Mouse (Mus musculus) neural tube, embryonic 12.5 days (tissue): Measurements from ENCODE around the gene Rfx4. TPM values are rescaled to one million over a fixed set of nuclear protein-coding genes. Genes with fewer than 3 reads are reported as not detected.

Experiments
- ATAC-seq: fragments of 200-750 bp; cut with Nextera tagmentation; 2 replicates; pipeline ENCODE4 v1.8.0; 2017; ENCODE audit warnings: low read depth, mild to moderate bottlenecking, moderate TSS enrichment, moderate library complexity; ENCODE audit not compliant: low FRiP score
- H3K27ac ChIP-seq: fragments of 300-500 bp; sonication (generic); 2 replicates; pipeline ENCODE4 v1.5.1; 2016
- H3K27me3 ChIP-seq: fragments of 300-500 bp; sonication (generic); replicated peaks from 2 replicates; pipeline ENCODE4 v1.6.1; 2016; ENCODE audit warnings: mild to moderate bottlenecking
- H3K36me3 ChIP-seq: fragments of 300-500 bp; sonication (generic); 2 replicates; pipeline ENCODE4 v1.6.1; 2016; ENCODE audit warnings: mild to moderate bottlenecking
- H3K4me1 ChIP-seq: fragments of 300-500 bp; sonication (generic); 2 replicates; pipeline ENCODE4 v1.6.1; 2016
- H3K4me2 ChIP-seq: fragments of 300-500 bp; sonication (generic); replicated peaks from 2 replicates; pipeline ENCODE4 v1.6.1; 2016; ENCODE audit warnings: mild to moderate bottlenecking
- H3K4me3 ChIP-seq: fragments of 300-500 bp; sonication (generic); 2 replicates; pipeline ENCODE4 v1.5.1; 2016
- H3K9ac ChIP-seq: fragments of 300-500 bp; sonication (generic); 2 replicates; pipeline ENCODE4 v1.6.1; 2016; ENCODE audit warnings: mild to moderate bottlenecking
- H3K9me3 ChIP-seq: fragments of 300-500 bp; sonication (generic); 2 replicates; pipeline ENCODE4 v1.6.1; 2016; ENCODE audit warnings: mild to moderate bottlenecking
- WGBS: fragments of 180-500 bp; shearing (Covaris S2); methylation state at CpG from one replicate; pipeline ENCODE4 v1.1.7; 2016; 5-methylcytosine and 5-hydroxymethylcytosine counted together
- polyA plus RNA-seq: library from polyadenylated mRNA; unstranded; fragments of >200 nt; fragmentation: Nextera tagmentation; extraction: Ambion mirVana; gene quantifications from 2 replicates; pipeline ENCODE4 v1.2.1, GENCODE M21; 2016

Rfx4 gene
- 40.6 and 46.0 TPM in 2 replicates for polyA plus RNA-seq

- Histone ChIP-seq H3K27me3 (peaks cover 63% of the 10 kb centered on the region), H3K27ac (peak within 1 kb of the TSS; percentile 76), H3K4me2 (peak within 1 kb of the TSS; percentile 71), H3K4me3 (peak within 1 kb of the TSS; percentile 60), H3K9ac (peak within 1 kb of the TSS; percentile 83), H3K4me1 (peaks cover 55% of the 10 kb centered on the region), H3K36me3 (no peaks in the 10 kb centered on the region), H3K9me3 (no peaks in the 10 kb centered on the region)
- peak; percentile 78 for ATAC-seq
- 0% methylated on average over 24 of the region's 24 CpGs for WGBS
Measured at GRCm38 (mm10) chr10:84755786-84756203, at the start of gene Rfx4. Gene Rfx4, plus strand, starts transcription at chr10:84756062.

- Histone ChIP-seq H3K9me3 (no peaks in the 10 kb centered on the region), H3K4me3 (no peak overlapping the region), H3K27me3 (no peaks in the 10 kb centered on the region), H3K36me3 (peaks cover 6% of the 10 kb centered on the region; the same call in 1 of the 2 replicates), H3K27ac (no peak overlapping the region), H3K4me1 (peaks cover 37% of the 10 kb centered on the region), H3K4me2 (no peak overlapping the region), H3K9ac (no peak overlapping the region)
- no peak for ATAC-seq
- 19% methylated on average over 8 of the region's 8 CpGs for WGBS
Measured at GRCm38 (mm10) chr10:84706543-84706942, 49.3 kb upstream of the Rfx4 start.

GRCm38 (mm10) chr10:84707226-84707625 lies 48.6 kb upstream of the Rfx4 start:
- WGBS: 23% methylated on average over 6 of the region's 6 CpGs
- peak overlapping the region; percentile 70; the same call in 1 of the 2 replicates for H3K27ac ChIP-seq
- H3K4me2 ChIP-seq: no peak overlapping the region; the same call in 1 of the 2 replicates
- H3K9ac ChIP-seq: no peak overlapping the region
- H3K4me1 ChIP-seq: peaks cover 40% of the 10 kb centered on the region
- no peak for ATAC-seq
- no peak overlapping the region for H3K4me3 ChIP-seq
- peaks cover 4% of the 10 kb centered on the region; the same call in 1 of the 2 replicates for H3K36me3 ChIP-seq
- no peaks in the 10 kb centered on the region for H3K27me3 ChIP-seq
- no peaks in the 10 kb centered on the region for H3K9me3 ChIP-seq

GRCm38 (mm10) chr10:84707752-84708530 lies 47.9 kb upstream of the Rfx4 start:
- Histone ChIP-seq H3K27ac (peak overlapping the region; percentile 70; the same call in 1 of the 2 replicates), H3K36me3 (no peaks in the 10 kb centered on the region), H3K9me3 (no peaks in the 10 kb centered on the region), H3K4me1 (peaks cover 47% of the 10 kb centered on the region), H3K4me3 (no peak overlapping the region), H3K4me2 (no peak overlapping the region), H3K27me3 (no peaks in the 10 kb centered on the region), H3K9ac (no peak overlapping the region)
- WGBS: 8% methylated on average over 14 of the region's 14 CpGs
- ATAC-seq: peak; percentile 30; the same call in 1 of the 2 replicates

GRCm38 (mm10) chr10:84710192-84710591 lies 45.7 kb upstream of the Rfx4 start:
- peak; percentile 31; the same call in 1 of the 2 replicates for ATAC-seq
- Histone ChIP-seq H3K27me3 (no peaks in the 10 kb centered on the region), H3K36me3 (peaks cover 9% of the 10 kb centered on the region; the same call in 1 of the 2 replicates), H3K4me1 (peaks cover 70% of the 10 kb centered on the region), H3K4me3 (no peak overlapping the region), H3K4me2 (peak overlapping the region; percentile 30; the same call in 1 of the 2 replicates), H3K27ac (no peak overlapping the region), H3K9me3 (no peaks in the 10 kb centered on the region), H3K9ac (no peak overlapping the region)
- WGBS: 13% methylated on average over 4 of the region's 4 CpGs

GRCm38 (mm10) chr10:84710827-84711226 lies 45.0 kb upstream of the Rfx4 start:
- peak; percentile 77 for ATAC-seq
- 8% methylated on average over 4 of the region's 4 CpGs for WGBS
- Histone ChIP-seq H3K27ac (no peak overlapping the region), H3K36me3 (peaks cover 12% of the 10 kb centered on the region; the same call in 1 of the 2 replicates), H3K4me1 (peaks cover 69% of the 10 kb centered on the region), H3K9ac (no peak overlapping the region), H3K9me3 (no peaks in the 10 kb centered on the region), H3K27me3 (no peaks in the 10 kb centered on the region), H3K4me3 (no peak overlapping the region), H3K4me2 (no peak overlapping the region)

GRCm38 (mm10) chr10:84711479-84711878 lies 44.4 kb upstream of the Rfx4 start:
- Histone ChIP-seq H3K9ac (no peak overlapping the region), H3K36me3 (peaks cover 18% of the 10 kb centered on the region), H3K27me3 (no peaks in the 10 kb centered on the region), H3K9me3 (no peaks in the 10 kb centered on the region), H3K27ac (0 out of 2 replicates have a peak overlapping the region, but pooled peaks have one; percentile 15), H3K4me3 (no peak overlapping the region), H3K4me1 (peaks cover 67% of the 10 kb centered on the region), H3K4me2 (peak overlapping the region; percentile 27)
- ATAC-seq: peak; percentile 51
- WGBS: 24% methylated on average over 8 of the region's 8 CpGs

- Histone ChIP-seq H3K27ac (no peak overlapping the region), H3K9ac (no peak overlapping the region), H3K4me1 (peaks cover 64% of the 10 kb centered on the region), H3K36me3 (peaks cover 19% of the 10 kb centered on the region), H3K4me2 (no peak overlapping the region), H3K9me3 (no peaks in the 10 kb centered on the region), H3K4me3 (no peak overlapping the region), H3K27me3 (no peaks in the 10 kb centered on the region)
- WGBS: 41% methylated on average over 5 of the region's 5 CpGs
- ATAC-seq: no peak
Measured at GRCm38 (mm10) chr10:84711940-84712339, 43.9 kb upstream of the Rfx4 start.

- H3K27ac ChIP-seq: no peak overlapping the region
Measured at GRCm38 (mm10) chr10:84712532-84712931, 43.3 kb upstream of the Rfx4 start.

GRCm38 (mm10) chr10:84713043-84713442 lies 42.8 kb upstream of the Rfx4 start:
- Histone ChIP-seq H3K9me3 (no peaks in the 10 kb centered on the region), H3K9ac (no peak overlapping the region), H3K4me1 (peaks cover 62% of the 10 kb centered on the region), H3K4me2 (no peak overlapping the region), H3K36me3 (peaks cover 19% of the 10 kb centered on the region), H3K27me3 (no peaks in the 10 kb centered on the region), H3K4me3 (no peak overlapping the region), H3K27ac (no peak overlapping the region)
- no peak for ATAC-seq
- WGBS: 59% methylated on average over 10 of the region's 10 CpGs

More at GRCm38 (mm10) chr10:84712532-84712931, 43.3 kb upstream of the Rfx4 start:
- Histone ChIP-seq H3K4me2 (no peak overlapping the region), H3K9me3 (no peaks in the 10 kb centered on the region), H3K9ac (no peak overlapping the region), H3K36me3 (peaks cover 19% of the 10 kb centered on the region), H3K4me1 (peaks cover 60% of the 10 kb centered on the region), H3K27me3 (no peaks in the 10 kb centered on the region), H3K4me3 (no peak overlapping the region)
- ATAC-seq: no peak
- 54% methylated on average over 6 of the region's 6 CpGs for WGBS

GRCm38 (mm10) chr10:84715639-84716038 lies 40.2 kb upstream of the Rfx4 start:
- peaks cover 26% of the 10 kb centered on the region for H3K36me3 ChIP-seq
- H3K27ac ChIP-seq: no peak overlapping the region
- WGBS: 92% methylated on average over 7 of the region's 7 CpGs
- H3K9me3 ChIP-seq: no peaks in the 10 kb centered on the region
- H3K4me3 ChIP-seq: no peak overlapping the region
- H3K4me2 ChIP-seq: no peak overlapping the region
- no peak for ATAC-seq
- H3K9ac ChIP-seq: no peak overlapping the region
- peaks cover 40% of the 10 kb centered on the region for H3K4me1 ChIP-seq
- H3K27me3 ChIP-seq: no peaks in the 10 kb centered on the region

GRCm38 (mm10) chr10:84716581-84716980 lies 39.3 kb upstream of the Rfx4 start:
- no peak overlapping the region for H3K9ac ChIP-seq
- H3K27me3 ChIP-seq: no peaks in the 10 kb centered on the region
- no peak overlapping the region for H3K4me3 ChIP-seq
- no peak overlapping the region for H3K27ac ChIP-seq
- H3K36me3 ChIP-seq: peaks cover 35% of the 10 kb centered on the region
- H3K4me2 ChIP-seq: no peak overlapping the region
- H3K4me1 ChIP-seq: peaks cover 37% of the 10 kb centered on the region
- 96% methylated on average over 7 of the region's 7 CpGs for WGBS
- H3K9me3 ChIP-seq: no peaks in the 10 kb centered on the region
- no peak for ATAC-seq
